Mouse (Mus musculus) heart, embryonic 11.5 days (tissue): ENCODE results near the gene Styxl1. TPM values are rescaled to one million over a fixed set of nuclear protein-coding genes. Genes with fewer than 3 reads are reported as not detected.
A peak's percentile ranks its signal among the peaks of the same experiment; 100 is the strongest.

Experiments
- ATAC-seq: fragments of 200-750 bp; cut with Nextera tagmentation; replicated peaks from 2 replicates; pipeline ENCODE4 v1.8.0; 2017; ENCODE audit warnings: moderate library complexity; ENCODE audit not compliant: insufficient number of reproducible peaks, low FRiP score, low TSS enrichment
- H3K27ac ChIP-seq: fragments of 300-500 bp; sonication (generic); 2 replicates; pipeline ENCODE4 v1.5.1; 2014; ENCODE audit warnings: mild to moderate bottlenecking, low read depth, low read length
- H3K27me3 ChIP-seq: fragments of 300-500 bp; sonication (generic); 2 replicates; pipeline ENCODE4 v1.6.1; 2014; ENCODE audit warnings: mild to moderate bottlenecking, low read length, mixed read lengths; ENCODE audit not compliant: control insufficient read depth, insufficient read depth
- H3K36me3 ChIP-seq: fragments of 300-500 bp; sonication (generic); 2 replicates; pipeline ENCODE4 v1.6.1; 2014; ENCODE audit warnings: mild to moderate bottlenecking, low read length, moderate library complexity, mixed read lengths; ENCODE audit not compliant: control insufficient read depth, insufficient read depth
- H3K4me1 ChIP-seq: fragments of 300-500 bp; sonication (generic); 2 replicates; pipeline ENCODE4 v1.6.1; 2014; ENCODE audit warnings: low read length; ENCODE audit not compliant: control insufficient read depth, insufficient read depth
- H3K4me2 ChIP-seq: fragments of 300-500 bp; sonication (generic); 2 replicates; pipeline ENCODE4 v1.6.1; 2014; ENCODE audit warnings: mild to moderate bottlenecking, moderate library complexity
- H3K4me3 ChIP-seq: fragments of 300-500 bp; sonication (generic); 2 replicates; pipeline ENCODE4 v1.5.1; 2014; ENCODE audit warnings: low read depth, low read length
- H3K9ac ChIP-seq: fragments of 300-500 bp; sonication (generic); 2 replicates; pipeline ENCODE4 v1.6.1; 2014; ENCODE audit warnings: mild to moderate bottlenecking, low read depth, low read length, moderate library complexity
- H3K9me3 ChIP-seq: fragments of 300-500 bp; sonication (generic); replicated peaks from 2 replicates; pipeline ENCODE4 v1.6.1; 2016; ENCODE audit warnings: low read length; ENCODE audit not compliant: control insufficient read depth
- WGBS: fragments of 180-500 bp; shearing (Covaris S2); extraction: QIAGEN DNeasy Blood & Tissue Kit; methylation state at CpG from one replicate; pipeline ENCODE4 v1.1.7; 2014; ENCODE audit not compliant: insufficient replicate concordance; 5-methylcytosine and 5-hydroxymethylcytosine counted together
- polyA plus RNA-seq: library from polyadenylated mRNA; unstranded; fragments of >200 nt; fragmentation: Nextera tagmentation; extraction: Ambion mirVana; gene quantifications from 2 replicates; pipeline ENCODE4 v1.2.1, GENCODE M21; 2014

The Styxl1 gene
- polyA plus RNA-seq, result 0.28 and 0.42 TPM in 2 replicates

- Histone ChIP-seq H3K27ac (peak within 1 kb of the TSS; percentile 97), H3K36me3 (peaks cover 11% of the 10 kb centered on the region), H3K9ac (peak within 1 kb of the TSS; percentile 99), H3K4me3 (peak within 1 kb of the TSS; percentile 92), H3K4me2 (peak within 1 kb of the TSS; percentile 84), H3K9me3 (no peaks in the 10 kb centered on the region), H3K4me1 (peaks cover 20% of the 10 kb centered on the region), H3K27me3 (no peaks in the 10 kb centered on the region)
- WGBS, result under 1% methylated on average over 45 of the region's 45 CpGs
- ATAC-seq, result peak; percentile 91
These were observed at the start of gene Styxl1 for GRCm38 (mm10) chr5:135777796-135778470. Gene Styxl1 (minus strand): TSS chr5:135778385.

GRCm38 (mm10) chr5:135826225-135826624 lies 48.0 kb upstream of the Styxl1 start:
- Histone ChIP-seq H3K36me3 (no peaks in the 10 kb centered on the region), H3K27me3 (peaks cover 8% of the 10 kb centered on the region), H3K9me3 (no peaks in the 10 kb centered on the region), H3K4me2 (no peak overlapping the region), H3K4me3 (no peak overlapping the region), H3K4me1 (no peaks in the 10 kb centered on the region), H3K27ac (no peak overlapping the region), H3K9ac (no peak overlapping the region)
- 40% methylated on average over 6 of the region's 6 CpGs for WGBS
- no peak for ATAC-seq

DNA sequence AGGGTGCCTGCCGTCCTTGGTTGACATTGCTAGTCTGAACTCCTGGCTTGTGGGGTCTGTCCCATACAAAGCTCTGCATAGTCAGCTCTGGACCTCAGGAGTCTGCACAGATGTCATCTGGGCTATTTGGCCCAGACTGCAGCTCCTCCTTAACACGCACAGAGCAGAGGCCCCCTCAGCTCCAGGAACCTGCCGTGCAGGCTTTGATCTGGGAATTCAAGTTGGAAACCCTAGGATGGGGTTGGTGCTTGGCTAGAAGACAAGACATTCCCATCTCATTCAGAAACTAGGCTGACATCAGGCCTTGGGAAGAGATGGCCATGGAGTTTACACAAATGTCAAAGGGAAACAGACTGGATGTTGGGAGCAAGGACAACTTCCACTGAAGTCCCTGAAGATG lies 46.3 kb upstream of the Styxl1 start:
- no peak overlapping the region for H3K9ac ChIP-seq
- no peaks in the 10 kb centered on the region for H3K36me3 ChIP-seq
- WGBS, result 55% methylated on average over 3 of the region's 3 CpGs
- H3K4me2 ChIP-seq, result no peak overlapping the region
- peaks cover 20% of the 10 kb centered on the region for H3K27me3 ChIP-seq
- no peak overlapping the region for H3K4me3 ChIP-seq
- H3K9me3 ChIP-seq, result no peaks in the 10 kb centered on the region
- no peak overlapping the region for H3K27ac ChIP-seq
- H3K4me1 ChIP-seq, result no peaks in the 10 kb centered on the region
- no peak for ATAC-seq

- no peak overlapping the region for H3K27ac ChIP-seq
- H3K36me3 ChIP-seq, result no peaks in the 10 kb centered on the region
- no peak overlapping the region for H3K9ac ChIP-seq
- H3K4me2 ChIP-seq, result no peak overlapping the region
- no peaks in the 10 kb centered on the region for H3K4me1 ChIP-seq
- no peak for ATAC-seq
- H3K27me3 ChIP-seq, result peaks cover 33% of the 10 kb centered on the region
- no peaks in the 10 kb centered on the region for H3K9me3 ChIP-seq
- WGBS, result 25% methylated on average over 7 of the region's 7 CpGs
- H3K4me3 ChIP-seq, result no peak overlapping the region
These were observed 44.2 kb upstream of the Styxl1 start for GRCm38 (mm10) chr5:135822316-135822944.

DNA sequence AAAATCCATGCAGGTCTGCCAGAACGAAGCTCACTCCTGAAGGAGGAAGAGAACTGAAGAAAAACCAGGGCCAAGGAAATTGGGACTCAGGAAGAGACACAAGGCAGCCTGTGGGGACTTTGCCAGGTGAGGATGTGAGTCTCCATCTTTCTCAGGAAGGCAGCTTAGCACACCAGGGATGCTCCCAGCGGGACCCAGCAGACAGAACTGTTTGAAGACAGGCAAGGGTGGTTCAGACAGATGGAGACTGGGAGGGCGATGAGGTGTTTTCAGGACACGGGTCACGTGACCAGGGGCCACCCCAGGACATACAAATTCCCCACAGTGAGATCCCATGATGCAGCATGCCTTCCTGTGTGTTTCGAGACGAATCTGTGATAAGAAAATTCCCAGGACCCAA lies 40.3 kb upstream of the Styxl1 start:
- Histone ChIP-seq H3K4me2 (no peak overlapping the region), H3K4me3 (no peak overlapping the region), H3K9me3 (no peaks in the 10 kb centered on the region), H3K9ac (no peak overlapping the region), H3K36me3 (no peaks in the 10 kb centered on the region), H3K27ac (no peak overlapping the region), H3K4me1 (no peaks in the 10 kb centered on the region), H3K27me3 (peaks cover 35% of the 10 kb centered on the region)
- WGBS, result 37% methylated on average over 7 of the region's 7 CpGs
- no peak for ATAC-seq

DNA sequence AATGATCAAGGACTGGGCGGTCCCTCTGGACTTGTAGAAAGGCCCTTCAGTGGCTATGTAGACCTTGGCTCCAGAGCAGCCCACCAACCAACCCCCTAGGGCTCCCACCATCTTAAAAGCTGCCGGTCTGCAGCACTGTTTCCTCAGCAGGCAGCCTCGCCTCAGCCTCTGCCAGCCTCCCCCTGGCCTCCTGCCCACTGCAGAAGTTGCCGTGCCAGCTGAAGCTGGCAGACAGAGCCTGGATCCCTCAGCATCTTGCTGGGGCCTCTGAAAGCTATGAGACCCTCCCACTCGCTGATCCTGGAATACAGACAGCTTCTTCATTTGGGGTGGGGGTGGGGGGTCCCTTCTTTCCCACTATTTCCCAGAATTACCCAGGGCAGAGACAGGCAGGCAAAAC lies 34.8 kb upstream of the Styxl1 start:
- 60% methylated on average over 5 of the region's 5 CpGs for WGBS
- no peaks in the 10 kb centered on the region for H3K9me3 ChIP-seq
- H3K27me3 ChIP-seq, result peaks cover 6% of the 10 kb centered on the region; the same call in 1 of the 2 replicates
- no peak overlapping the region for H3K9ac ChIP-seq
- no peak overlapping the region for H3K4me3 ChIP-seq
- H3K4me2 ChIP-seq, result no peak overlapping the region
- ATAC-seq, result no peak
- H3K36me3 ChIP-seq, result no peaks in the 10 kb centered on the region
- no peak overlapping the region for H3K27ac ChIP-seq
- H3K4me1 ChIP-seq, result no peaks in the 10 kb centered on the region

- Histone ChIP-seq H3K9ac (no peak overlapping the region), H3K4me1 (no peaks in the 10 kb centered on the region), H3K9me3 (no peaks in the 10 kb centered on the region), H3K27me3 (no peaks in the 10 kb centered on the region; the same call in 1 of the 2 replicates), H3K27ac (no peak overlapping the region), H3K4me3 (no peak overlapping the region), H3K4me2 (no peak overlapping the region), H3K36me3 (no peaks in the 10 kb centered on the region)
- 43% methylated on average over 3 of the region's 3 CpGs for WGBS
- no peak for ATAC-seq
These were observed 29.1 kb upstream of the Styxl1 start for GRCm38 (mm10) chr5:135807263-135807637.

GRCm38 (mm10) chr5:135806555-135807262 lies 28.5 kb upstream of the Styxl1 start, which contains the start of gene Srrm3:
Gene Srrm3 (plus strand): TSS chr5:135806890.
- no peak within 1 kb of the TSS for H3K9ac ChIP-seq
- H3K36me3 ChIP-seq, result no peaks in the 10 kb centered on the region
- 5% methylated on average over 29 of the region's 29 CpGs for WGBS
- H3K27me3 ChIP-seq, result no peaks in the 10 kb centered on the region; the same call in 1 of the 2 replicates
- no peak within 1 kb of the TSS for H3K4me3 ChIP-seq
- no peaks in the 10 kb centered on the region for H3K9me3 ChIP-seq
- H3K27ac ChIP-seq, result no peak within 1 kb of the TSS
- no peak for ATAC-seq
- H3K4me2 ChIP-seq, result no peak within 1 kb of the TSS
- no peaks in the 10 kb centered on the region for H3K4me1 ChIP-seq
